Mouse (Mus musculus): Measurements from ENCODE around the gene Trpm3. TPM values are rescaled to one million over a fixed set of nuclear protein-coding genes. Genes with fewer than 3 reads are reported as not detected.

Trpm3 gene
- total and polyA plus RNA-seq, 2 experiments from 2014 or later: 19.1 to 64.7 TPM

DNA sequence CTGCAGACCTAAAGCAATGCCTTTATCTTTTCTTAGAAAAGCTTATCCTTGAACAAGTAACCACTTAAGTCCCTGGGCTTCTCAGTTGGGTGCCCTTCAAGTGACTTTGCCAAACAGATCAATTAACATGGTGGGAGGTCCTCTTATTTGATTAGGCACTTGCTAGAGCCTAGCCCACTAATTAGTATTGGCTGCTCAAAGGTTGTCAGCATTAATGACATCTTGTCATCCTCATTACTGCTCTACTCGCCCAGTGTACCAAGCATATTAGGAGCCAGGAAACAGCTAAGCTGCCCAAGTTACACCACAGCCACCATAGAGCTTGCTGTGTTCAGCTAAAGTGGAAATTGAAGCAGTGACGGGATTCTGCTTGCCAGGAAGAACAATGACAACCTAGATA lies 456.4 kb downstream of the Trpm3 start:
- no peak overlapping the region for H3K4me2 ChIP-seq (ENCODE audit: low read depth, low read length, poor library complexity, severe bottlenecking)
- no peak overlapping the region for H3K27ac ChIP-seq (ENCODE audit: low read depth, low read length)
- TF ChIP-seq CTCF (IDR thresholded peaks at IDR 0.05): no peak
- ATAC-seq (ENCODE audit: low FRiP score) (no peak), DNase-seq (ENCODE audit: low spot score) (no peak)
- H3K4me3 ChIP-seq (ENCODE audit: low read depth, low read length): no peak overlapping the region
- 49% methylated on average over 2 of the region's 2 CpGs for WGBS
- no peaks in the 10 kb centered on the region for H3K27me3 ChIP-seq (ENCODE audit: insufficient read depth, low read length)
- no peaks in the 10 kb centered on the region for H3K9me3 ChIP-seq (ENCODE audit: low read length)
- no peaks in the 10 kb centered on the region for H3K4me1 ChIP-seq (ENCODE audit: insufficient read depth, low read length)
- no peaks in the 10 kb centered on the region for H3K36me3 ChIP-seq (ENCODE audit: insufficient read depth, low read length)
- no peak overlapping the region for H3K9ac ChIP-seq (replicated peaks; ENCODE audit: low read length, poor library complexity, severe bottlenecking)

DNA sequence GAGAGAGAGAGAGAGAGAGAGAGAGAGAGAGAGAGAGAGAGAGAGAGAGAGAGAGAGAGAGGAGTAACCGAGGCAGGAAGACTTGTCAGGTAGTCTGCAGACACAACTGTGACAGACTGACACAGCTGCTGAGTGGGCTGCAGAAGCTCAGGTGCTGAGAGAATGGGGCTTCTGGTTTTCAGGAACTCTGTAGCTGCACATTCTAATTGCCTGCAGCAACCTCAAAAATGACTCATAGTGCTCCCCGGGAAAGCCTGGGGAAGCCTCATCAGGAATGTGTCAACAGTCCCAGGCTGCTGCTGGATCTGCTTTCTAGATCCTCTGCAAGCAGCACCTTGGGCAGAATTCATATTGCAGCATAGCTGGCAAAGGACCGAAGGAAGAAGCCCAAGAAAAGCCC lies 457.9 kb downstream of the Trpm3 start:
- no peak overlapping the region for H3K4me3 ChIP-seq (ENCODE audit: low read depth, low read length)
- TF ChIP-seq CTCF (IDR thresholded peaks at IDR 0.05): no peak
- 58% methylated on average over 3 of the region's 3 CpGs for WGBS

DNA sequence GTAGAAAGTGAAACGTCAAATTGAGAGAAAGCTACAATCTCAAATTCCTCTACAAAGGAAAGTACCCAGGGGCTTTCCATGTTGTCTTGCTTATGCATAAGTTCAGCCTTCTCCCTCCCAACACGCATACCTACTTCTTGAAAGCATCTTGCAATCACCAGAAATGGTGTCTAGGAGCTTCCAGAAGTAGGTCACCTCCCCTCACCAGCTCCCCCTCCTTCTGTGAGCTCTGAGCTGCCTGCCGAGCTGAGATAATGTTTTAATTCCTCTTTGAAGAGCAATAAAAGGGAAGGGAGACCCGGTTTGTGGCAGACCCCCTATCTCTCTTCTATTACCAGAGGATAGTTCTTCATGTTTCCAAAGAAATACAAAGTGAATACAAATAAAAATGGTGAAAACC lies 465.5 kb downstream of the Trpm3 start:
- Histone ChIP-seq H3K27ac (ENCODE audit: low read depth, low read length) (peak overlapping the region; percentile 57), H3K4me2 (ENCODE audit: low read depth, low read length, poor library complexity, severe bottlenecking) (peak overlapping the region; percentile 9; the same call in 1 of the 2 replicates), H3K4me1 (ENCODE audit: insufficient read depth, low read length) (peaks cover 6% of the 10 kb centered on the region), H3K9ac (replicated peaks; ENCODE audit: low read length, poor library complexity, severe bottlenecking) (no peak overlapping the region), H3K9me3 (ENCODE audit: low read length) (no peaks in the 10 kb centered on the region), H3K4me3 (ENCODE audit: low read depth, low read length) (no peak overlapping the region), H3K36me3 (ENCODE audit: insufficient read depth, low read length) (no peaks in the 10 kb centered on the region), H3K27me3 (ENCODE audit: insufficient read depth, low read length) (no peaks in the 10 kb centered on the region)
- TF ChIP-seq CTCF (IDR thresholded peaks at IDR 0.05): no peak
- 17% methylated on average over 4 of the region's 4 CpGs for WGBS
- DNase-seq (ENCODE audit: low spot score) (no peak), ATAC-seq (ENCODE audit: low FRiP score) (0 out of 2 replicates have a peak, but pooled peaks have one; percentile 41)

More for the DNA sequence above, 457.9 kb downstream of the Trpm3 start:
- Histone ChIP-seq H3K4me1 (ENCODE audit: insufficient read depth, low read length) (no peaks in the 10 kb centered on the region), H3K27me3 (ENCODE audit: insufficient read depth, low read length) (no peaks in the 10 kb centered on the region), H3K9me3 (ENCODE audit: low read length) (no peaks in the 10 kb centered on the region), H3K9ac (replicated peaks; ENCODE audit: low read length, poor library complexity, severe bottlenecking) (no peak overlapping the region), H3K36me3 (ENCODE audit: insufficient read depth, low read length) (no peaks in the 10 kb centered on the region), H3K27ac (ENCODE audit: low read depth, low read length) (no peak overlapping the region), H3K4me2 (ENCODE audit: low read depth, low read length, poor library complexity, severe bottlenecking) (no peak overlapping the region)
- no peak for DNase-seq (ENCODE audit: low spot score)
- no peak for ATAC-seq (ENCODE audit: low FRiP score)

GRCm38 (mm10) chr19:22607985-22608684 lies 469.3 kb downstream of the Trpm3 start:
- no peaks in the 10 kb centered on the region for H3K27me3 ChIP-seq (ENCODE audit: insufficient read depth, low read length)
- no peak for ATAC-seq (ENCODE audit: low FRiP score)
- H3K4me1 ChIP-seq (ENCODE audit: insufficient read depth, low read length): peaks cover 6% of the 10 kb centered on the region
- H3K9me3 ChIP-seq (ENCODE audit: low read length): no peaks in the 10 kb centered on the region
- no peak for DNase-seq (ENCODE audit: low spot score)
- no peak overlapping the region for H3K4me2 ChIP-seq (ENCODE audit: low read depth, low read length, poor library complexity, severe bottlenecking)
- no peak overlapping the region for H3K4me3 ChIP-seq (ENCODE audit: low read depth, low read length)
- TF ChIP-seq CTCF (IDR thresholded peaks at IDR 0.05): no peak
- no peak overlapping the region for H3K9ac ChIP-seq (replicated peaks; ENCODE audit: low read length, poor library complexity, severe bottlenecking)
- WGBS: 77% methylated on average over 5 of the region's 5 CpGs
- no peaks in the 10 kb centered on the region for H3K36me3 ChIP-seq (ENCODE audit: insufficient read depth, low read length)
- no peak overlapping the region for H3K27ac ChIP-seq (ENCODE audit: low read depth, low read length)

GRCm38 (mm10) chr19:22611621-22612020 lies 472.8 kb downstream of the Trpm3 start:
- Histone ChIP-seq H3K27me3 (ENCODE audit: insufficient read depth, low read length) (no peaks in the 10 kb centered on the region), H3K4me3 (ENCODE audit: low read depth, low read length) (no peak overlapping the region), H3K36me3 (ENCODE audit: insufficient read depth, low read length) (no peaks in the 10 kb centered on the region), H3K9ac (replicated peaks; ENCODE audit: low read length, poor library complexity, severe bottlenecking) (no peak overlapping the region), H3K4me1 (ENCODE audit: insufficient read depth, low read length) (no peaks in the 10 kb centered on the region), H3K9me3 (ENCODE audit: low read length) (no peaks in the 10 kb centered on the region), H3K27ac (ENCODE audit: low read depth, low read length) (no peak overlapping the region), H3K4me2 (ENCODE audit: low read depth, low read length, poor library complexity, severe bottlenecking) (no peak overlapping the region)
- DNase-seq (ENCODE audit: low spot score) (no peak), ATAC-seq (ENCODE audit: low FRiP score) (no peak)
- WGBS: 83% methylated on average over 2 of the region's 2 CpGs
- TF ChIP-seq CTCF (IDR thresholded peaks at IDR 0.05): no peak

DNA sequence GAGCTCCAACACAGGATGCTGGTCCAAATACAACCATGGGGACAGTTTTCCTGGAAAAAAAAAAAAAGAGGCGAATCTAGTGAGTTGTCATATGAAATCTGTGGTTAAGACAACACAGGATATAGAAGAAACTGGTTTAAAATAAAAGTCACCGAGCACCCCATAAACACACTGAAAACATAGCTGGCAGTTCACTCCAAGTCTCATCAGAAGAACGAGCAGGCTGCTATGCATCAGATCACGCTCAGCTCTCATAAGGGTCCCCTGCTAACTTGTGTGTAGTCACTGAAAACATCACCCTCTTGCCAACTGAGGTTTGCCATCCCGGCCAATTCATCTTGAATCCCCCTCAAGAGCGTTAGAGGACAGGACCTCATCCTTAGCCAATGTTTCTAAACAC lies 476.5 kb downstream of the Trpm3 start:
- no peaks in the 10 kb centered on the region for H3K4me1 ChIP-seq (ENCODE audit: insufficient read depth, low read length)
- no peak overlapping the region for H3K27ac ChIP-seq (ENCODE audit: low read depth, low read length)
- H3K36me3 ChIP-seq (ENCODE audit: insufficient read depth, low read length): no peaks in the 10 kb centered on the region
- no peak overlapping the region for H3K4me2 ChIP-seq (ENCODE audit: low read depth, low read length, poor library complexity, severe bottlenecking)
- H3K9ac ChIP-seq (replicated peaks; ENCODE audit: low read length, poor library complexity, severe bottlenecking): no peak overlapping the region
- WGBS: 88% methylated on average over 6 of the region's 6 CpGs
- DNase-seq (ENCODE audit: low spot score) (no peak), ATAC-seq (ENCODE audit: low FRiP score) (no peak)
- no peaks in the 10 kb centered on the region for H3K9me3 ChIP-seq (ENCODE audit: low read length)
- H3K27me3 ChIP-seq (ENCODE audit: insufficient read depth, low read length): no peaks in the 10 kb centered on the region
- TF ChIP-seq CTCF (IDR thresholded peaks at IDR 0.05): no peak
- H3K4me3 ChIP-seq (ENCODE audit: low read depth, low read length): no peak overlapping the region
